Mouse (Mus musculus): ENCODE data around the gene Trim17. TPM values are rescaled to one million over a fixed set of nuclear protein-coding genes. Genes with fewer than 3 reads are reported as not detected.
A peak's percentile ranks its signal among the peaks of the same experiment; 100 is the strongest.
"Not testable (repeated sequence)": the region's sequence is repeated elsewhere in the genome, so short reads cannot be mapped to it uniquely, and the experiment has no call there.

The Trim17 gene
- polyA plus RNA-seq, 1 experiment from 2014 or later: 0.38 TPM

DNA sequence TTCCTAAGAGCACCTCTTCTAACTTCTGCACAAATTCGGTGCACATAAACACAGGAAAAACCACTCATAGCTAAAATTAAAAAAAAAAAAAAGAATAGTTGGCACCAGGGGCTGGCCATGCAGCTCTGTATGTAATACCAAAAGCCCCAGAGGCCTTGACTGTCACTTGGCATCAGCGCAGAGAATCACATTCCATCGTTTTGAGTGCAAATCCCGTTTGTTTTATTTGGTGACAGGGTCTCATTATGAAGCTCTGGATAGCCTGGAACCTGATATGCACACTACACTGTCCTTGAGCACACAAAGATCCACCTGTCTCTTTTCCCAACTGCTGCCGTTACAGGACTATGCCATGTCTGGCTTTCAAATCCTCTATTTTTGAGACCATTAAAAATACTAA, 3.3 kb upstream of the Trim17 start:
- no peak overlapping the region for H3K4me2 ChIP-seq
- no peaks in the 10 kb centered on the region for H3K9me3 ChIP-seq (ENCODE audit: control insufficient read depth, low read length)
- no peak overlapping the region for H3K4me3 ChIP-seq (ENCODE audit: low read depth, low read length)
- no peak overlapping the region for H3K9ac ChIP-seq (ENCODE audit: low read depth, low read length)
- WGBS: 85% methylated on average over 5 of the region's 5 CpGs
- ATAC-seq (replicated peaks; ENCODE audit: low FRiP score) (no peak), DNase-seq (ENCODE audit: low spot score) (no peak)
- peaks cover 33% of the 10 kb centered on the region for H3K27me3 ChIP-seq (replicated peaks; ENCODE audit: control insufficient read depth, insufficient read depth, low read length)
- H3K36me3 ChIP-seq (ENCODE audit: control insufficient read depth, insufficient read depth, low read length): no peaks in the 10 kb centered on the region
- H3K4me1 ChIP-seq (replicated peaks; ENCODE audit: control insufficient read depth, insufficient read depth, low read length): peaks cover 10% of the 10 kb centered on the region
- H3K27ac ChIP-seq (ENCODE audit: low read depth, low read length): no peak overlapping the region

- H3K9me3 ChIP-seq (ENCODE audit: control insufficient read depth, low read length): no peaks in the 10 kb centered on the region
- H3K4me3 ChIP-seq (ENCODE audit: low read depth, low read length): peak overlapping the region; percentile 91
- peak overlapping the region; percentile 100 for H3K27ac ChIP-seq (ENCODE audit: low read depth, low read length)
- DNase-seq (ENCODE audit: low spot score) (peak; percentile 67), ATAC-seq (replicated peaks; ENCODE audit: low FRiP score) (peak; percentile 37)
- peak overlapping the region; percentile 97 for H3K4me2 ChIP-seq
- WGBS: 1% methylated on average over 33 of the region's 33 CpGs
- H3K9ac ChIP-seq (ENCODE audit: low read depth, low read length): peak overlapping the region; percentile 99
- H3K27me3 ChIP-seq (replicated peaks; ENCODE audit: control insufficient read depth, insufficient read depth, low read length): peaks cover 20% of the 10 kb centered on the region
- H3K4me1 ChIP-seq (replicated peaks; ENCODE audit: control insufficient read depth, insufficient read depth, low read length): peaks cover 16% of the 10 kb centered on the region
- no peaks in the 10 kb centered on the region; the same call in 1 of the 2 replicates for H3K36me3 ChIP-seq (ENCODE audit: control insufficient read depth, insufficient read depth, low read length)
Observed at GRCm38 (mm10) chr11:58953351-58954169, 925 bp upstream of the Trim17 start.

GRCm38 (mm10) chr11:58954170-58954419, 390 bp upstream of the Trim17 start:
- peak overlapping the region; percentile 100 for H3K27ac ChIP-seq (ENCODE audit: low read depth, low read length)
- not testable (repeated sequence) for H3K36me3 ChIP-seq (ENCODE audit: control insufficient read depth, insufficient read depth, low read length); H3K9me3 ChIP-seq (ENCODE audit: control insufficient read depth, low read length); DNase-seq (ENCODE audit: low spot score)
- peak overlapping the region; percentile 91 for H3K4me3 ChIP-seq (ENCODE audit: low read depth, low read length)
- H3K27me3 ChIP-seq (replicated peaks; ENCODE audit: control insufficient read depth, insufficient read depth, low read length): peaks cover 20% of the 10 kb centered on the region
- ATAC-seq (replicated peaks; ENCODE audit: low FRiP score): peak; percentile 28; the same call in 1 of the 2 replicates
- peak overlapping the region; percentile 97 for H3K4me2 ChIP-seq
- peaks cover 21% of the 10 kb centered on the region for H3K4me1 ChIP-seq (replicated peaks; ENCODE audit: control insufficient read depth, insufficient read depth, low read length)
- whole genome bisulfite sequencing: 0% methylated on average over 17 of the region's 17 CpGs
- peak overlapping the region; percentile 99 for H3K9ac ChIP-seq (ENCODE audit: low read depth, low read length)

DNA sequence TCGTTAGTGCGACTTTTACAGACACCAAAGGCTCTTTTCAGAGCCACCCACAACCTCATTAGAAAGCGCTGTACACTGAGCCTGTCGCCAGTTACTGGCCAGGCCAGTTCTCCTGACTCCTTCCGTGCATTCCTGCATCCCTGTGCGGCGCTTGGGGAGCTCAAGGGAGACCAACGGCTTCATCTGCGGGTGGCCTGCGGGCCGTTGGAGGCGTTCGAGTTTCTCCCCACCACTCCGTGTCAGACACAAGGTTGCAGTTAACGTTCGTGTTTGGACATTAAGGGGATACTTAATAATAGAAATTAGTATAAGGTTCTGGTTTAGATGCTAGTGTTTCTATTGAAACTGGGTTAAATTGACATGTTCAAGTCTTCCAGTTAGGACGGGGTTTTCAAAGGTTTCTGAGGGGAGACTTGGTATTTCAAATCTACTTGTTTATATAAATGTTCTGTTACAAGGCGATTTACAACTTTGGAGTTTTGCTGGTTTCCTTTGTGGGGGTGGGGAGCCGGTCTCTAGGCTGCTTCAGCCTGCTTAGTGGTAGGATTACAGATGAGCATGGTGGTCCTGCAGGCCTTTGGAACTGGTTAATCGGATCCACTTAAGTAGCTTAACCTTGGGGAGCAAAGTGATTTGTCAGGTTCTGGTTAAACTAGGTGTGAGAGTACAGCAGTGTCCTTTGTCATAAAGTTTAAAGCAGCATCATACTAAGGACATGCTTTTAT, 820 bp downstream of the Trim17 start:
- no peaks in the 10 kb centered on the region; the same call in 1 of the 2 replicates for H3K36me3 ChIP-seq (ENCODE audit: control insufficient read depth, insufficient read depth, low read length)
- DNase-seq (ENCODE audit: low spot score) (no peak), ATAC-seq (replicated peaks; ENCODE audit: low FRiP score) (no peak)
- 1% methylated on average over 20 of the region's 20 CpGs for WGBS
- peaks cover 9% of the 10 kb centered on the region for H3K27me3 ChIP-seq (replicated peaks; ENCODE audit: control insufficient read depth, insufficient read depth, low read length)
- H3K4me2 ChIP-seq: peak overlapping the region; percentile 97
- H3K4me3 ChIP-seq (ENCODE audit: low read depth, low read length): peak overlapping the region; percentile 91
- H3K4me1 ChIP-seq (replicated peaks; ENCODE audit: control insufficient read depth, insufficient read depth, low read length): peaks cover 28% of the 10 kb centered on the region
- H3K9ac ChIP-seq (ENCODE audit: low read depth, low read length): peak overlapping the region; percentile 99
- H3K27ac ChIP-seq (ENCODE audit: low read depth, low read length): peak overlapping the region; percentile 100
- H3K9me3 ChIP-seq (ENCODE audit: control insufficient read depth, low read length): no peaks in the 10 kb centered on the region

GRCm38 (mm10) chr11:58955868-58956257, 1.4 kb downstream of the Trim17 start:
- peak overlapping the region; percentile 100 for H3K27ac ChIP-seq (ENCODE audit: low read depth, low read length)
- DNase-seq (ENCODE audit: low spot score): no peak
- no peaks in the 10 kb centered on the region; the same call in 1 of the 2 replicates for H3K36me3 ChIP-seq (ENCODE audit: control insufficient read depth, insufficient read depth, low read length)
- H3K4me2 ChIP-seq: peak overlapping the region; percentile 97
- peaks cover 28% of the 10 kb centered on the region for H3K4me1 ChIP-seq (replicated peaks; ENCODE audit: control insufficient read depth, insufficient read depth, low read length)
- peak overlapping the region; percentile 91 for H3K4me3 ChIP-seq (ENCODE audit: low read depth, low read length)
- H3K27me3 ChIP-seq (replicated peaks; ENCODE audit: control insufficient read depth, insufficient read depth, low read length): peaks cover 5% of the 10 kb centered on the region
- H3K9ac ChIP-seq (ENCODE audit: low read depth, low read length): peak overlapping the region; percentile 99
- no peaks in the 10 kb centered on the region for H3K9me3 ChIP-seq (ENCODE audit: control insufficient read depth, low read length)
- ATAC-seq (replicated peaks; ENCODE audit: low FRiP score): no peak
- WGBS: 39% methylated on average over 8 of the region's 8 CpGs

- Histone ChIP-seq H3K4me2 (peak overlapping the region; percentile 97), H3K27ac (ENCODE audit: low read depth, low read length) (no peak overlapping the region), H3K4me1 (replicated peaks; ENCODE audit: control insufficient read depth, insufficient read depth, low read length) (peaks cover 28% of the 10 kb centered on the region), H3K36me3 (ENCODE audit: control insufficient read depth, insufficient read depth, low read length) (no peaks in the 10 kb centered on the region; the same call in 1 of the 2 replicates), H3K9ac (ENCODE audit: low read depth, low read length) (no peak overlapping the region), H3K27me3 (replicated peaks; ENCODE audit: control insufficient read depth, insufficient read depth, low read length) (peaks cover 12% of the 10 kb centered on the region), H3K9me3 (ENCODE audit: control insufficient read depth, low read length) (no peaks in the 10 kb centered on the region), H3K4me3 (ENCODE audit: low read depth, low read length) (peak overlapping the region; percentile 9; the same call in 1 of the 2 replicates)
- WGBS: 94% methylated on average over 5 of the region's 5 CpGs
- no peak for ATAC-seq (replicated peaks; ENCODE audit: low FRiP score)
- no peak for DNase-seq (ENCODE audit: low spot score)
Observed at GRCm38 (mm10) chr11:58957226-58957914, 2.9 kb downstream of the Trim17 start.

DNA sequence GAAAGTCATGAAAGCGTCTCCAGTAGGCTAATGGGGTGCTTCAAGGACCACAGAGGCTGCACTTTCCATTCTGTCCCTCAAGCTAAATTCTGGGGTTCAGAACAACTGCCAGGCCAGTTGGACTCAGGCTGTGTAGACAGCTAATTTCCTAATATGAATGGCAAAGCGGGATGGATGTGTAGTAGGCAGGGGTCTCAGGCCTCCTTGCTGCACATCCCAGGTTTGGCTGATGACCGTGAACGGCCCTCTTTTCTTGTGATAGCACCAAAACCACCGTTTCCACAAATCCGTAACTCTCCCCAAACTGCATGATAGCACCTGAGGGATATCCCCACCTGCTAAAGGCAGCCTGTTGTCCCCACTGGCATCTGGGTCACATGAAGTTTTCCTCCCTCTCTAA, 4.1 kb downstream of the Trim17 start:
- Histone ChIP-seq H3K36me3 (ENCODE audit: control insufficient read depth, insufficient read depth, low read length) (no peaks in the 10 kb centered on the region; the same call in 1 of the 2 replicates), H3K4me2 (peak overlapping the region; percentile 96), H3K9ac (ENCODE audit: low read depth, low read length) (0 out of 2 replicates have a peak overlapping the region, but pooled peaks have one; percentile 14)

GRCm38 (mm10) chr11:58959186-58959825, 4.8 kb downstream of the Trim17 start:
- Histone ChIP-seq H3K4me2 (peak overlapping the region; percentile 96), H3K9me3 (ENCODE audit: control insufficient read depth, low read length) (no peaks in the 10 kb centered on the region), H3K4me1 (replicated peaks; ENCODE audit: control insufficient read depth, insufficient read depth, low read length) (peaks cover 22% of the 10 kb centered on the region), H3K9ac (ENCODE audit: low read depth, low read length) (peak overlapping the region; percentile 66), H3K36me3 (ENCODE audit: control insufficient read depth, insufficient read depth, low read length) (no peaks in the 10 kb centered on the region; the same call in 1 of the 2 replicates), H3K27ac (ENCODE audit: low read depth, low read length) (no peak overlapping the region; the same call in 1 of the 2 replicates), H3K4me3 (ENCODE audit: low read depth, low read length) (peak overlapping the region; percentile 57), H3K27me3 (replicated peaks; ENCODE audit: control insufficient read depth, insufficient read depth, low read length) (peaks cover 19% of the 10 kb centered on the region)
- no peak for ATAC-seq (replicated peaks; ENCODE audit: low FRiP score)
- DNase-seq (ENCODE audit: low spot score): no peak
- WGBS: 27% methylated on average over 15 of the region's 15 CpGs

More for the DNA sequence above, 4.1 kb downstream of the Trim17 start:
- ATAC-seq (replicated peaks; ENCODE audit: low FRiP score) (no peak), DNase-seq (ENCODE audit: low spot score) (no peak)
- H3K27ac ChIP-seq (ENCODE audit: low read depth, low read length): no peak overlapping the region
- H3K4me3 ChIP-seq (ENCODE audit: low read depth, low read length): no peak overlapping the region
- peaks cover 22% of the 10 kb centered on the region for H3K4me1 ChIP-seq (replicated peaks; ENCODE audit: control insufficient read depth, insufficient read depth, low read length)
- 78% methylated on average over 6 of the region's 6 CpGs for WGBS
- peaks cover 18% of the 10 kb centered on the region for H3K27me3 ChIP-seq (replicated peaks; ENCODE audit: control insufficient read depth, insufficient read depth, low read length)
- no peaks in the 10 kb centered on the region for H3K9me3 ChIP-seq (ENCODE audit: control insufficient read depth, low read length)
